Mouse (Mus musculus) heart, adult 9 months (tissue): ENCODE measurements at regions not wholly inside any gene's neighbourhood (a gene's known extent, or its start where the extent isn't known, plus 50 kb on each side); places are given as distances from the start of the nearest gene placed in this dataset.
A peak's percentile ranks its signal among the peaks of the same experiment; 100 is the strongest.

Experiments used
- DNase-seq, 2 experiments: peaks; one replicate each; pipeline ENCODE4 v3.0.0; 2022; ENCODE audit warnings: low spot score in 2 of 2

DNA sequence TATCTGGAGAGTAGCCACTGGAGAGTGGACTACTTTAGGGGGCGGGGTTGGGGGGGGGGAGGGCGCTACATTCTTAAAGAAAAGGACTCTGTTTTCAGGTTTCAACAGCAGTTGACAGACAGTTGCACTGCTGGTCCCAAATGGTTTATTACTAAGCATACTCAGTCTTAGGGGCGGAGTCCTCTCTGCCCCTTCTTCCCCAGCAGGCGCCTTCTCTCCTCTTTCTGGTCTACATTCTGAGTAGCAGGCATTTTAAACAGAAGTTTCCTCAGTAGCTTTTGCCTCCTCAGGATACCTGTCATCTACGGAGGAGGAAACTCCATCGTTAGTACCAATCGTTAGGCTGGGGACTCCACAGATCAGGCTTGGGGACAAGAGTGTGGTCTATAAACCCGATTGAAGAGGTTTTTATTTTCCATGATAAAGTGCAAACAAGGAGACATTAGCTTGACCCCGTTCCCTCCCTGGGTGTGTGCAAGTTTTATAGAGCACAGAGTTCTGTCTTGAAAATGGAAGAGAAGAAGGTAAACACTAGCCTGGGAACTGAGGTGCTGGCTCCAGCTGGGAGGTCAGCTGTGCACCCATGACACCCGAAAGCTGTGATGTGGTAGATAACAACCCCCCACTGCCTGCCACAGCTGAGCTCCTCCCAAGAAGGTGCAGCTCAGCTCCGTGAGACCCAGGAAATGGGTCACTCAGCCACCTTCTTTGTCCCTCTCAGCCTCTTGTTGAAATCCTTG is 107.8 kb downstream of the Btg1 start:
- no peak for DNase-seq

DNA sequence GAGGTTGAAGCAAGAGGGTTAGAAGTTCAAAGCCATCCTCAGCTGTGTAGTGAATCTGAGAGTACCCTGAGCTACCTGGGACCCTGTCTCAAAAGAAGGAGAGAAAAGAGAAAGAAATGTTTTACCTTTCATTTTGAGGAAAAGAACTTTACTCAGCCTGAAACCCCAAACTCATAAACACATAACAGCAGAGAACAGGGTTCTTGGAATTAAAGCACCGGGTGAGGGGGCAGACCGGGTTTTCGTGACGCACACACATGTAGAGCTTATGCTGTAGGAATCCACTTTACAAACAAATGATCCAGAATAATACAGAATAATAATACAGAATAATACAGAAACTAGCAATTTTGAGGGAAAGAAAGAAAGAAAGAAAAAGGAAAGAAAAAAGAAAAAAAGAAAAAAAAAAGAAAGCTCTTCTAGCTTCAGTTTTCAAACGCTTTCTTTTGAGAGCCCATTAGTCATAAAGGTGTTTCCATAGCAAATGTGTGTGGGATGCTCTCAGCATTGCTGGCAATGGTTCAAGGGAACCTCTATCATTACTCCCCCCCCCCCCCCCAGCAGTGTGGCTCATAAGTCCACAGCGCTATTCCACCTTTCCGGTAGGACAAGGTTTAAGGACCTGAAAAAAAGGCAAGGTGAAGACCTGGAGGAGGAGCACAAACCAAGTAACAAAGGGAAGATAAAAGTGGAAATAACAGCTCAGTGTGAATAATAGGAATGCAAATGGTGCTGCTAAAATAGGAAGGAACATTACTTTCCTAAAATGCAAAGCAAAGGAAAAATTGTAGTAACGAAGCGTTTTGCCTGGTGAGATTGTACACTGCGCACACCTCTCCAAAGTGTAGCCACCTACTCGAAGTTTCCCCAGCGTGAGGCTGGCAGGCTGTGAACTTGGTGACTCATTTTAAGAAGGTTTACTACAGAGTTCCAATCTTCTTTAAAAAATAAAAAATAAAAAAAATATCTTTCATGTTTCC is 110.3 kb downstream of the Btg1 start:
- DNase-seq, result no peak

DNA sequence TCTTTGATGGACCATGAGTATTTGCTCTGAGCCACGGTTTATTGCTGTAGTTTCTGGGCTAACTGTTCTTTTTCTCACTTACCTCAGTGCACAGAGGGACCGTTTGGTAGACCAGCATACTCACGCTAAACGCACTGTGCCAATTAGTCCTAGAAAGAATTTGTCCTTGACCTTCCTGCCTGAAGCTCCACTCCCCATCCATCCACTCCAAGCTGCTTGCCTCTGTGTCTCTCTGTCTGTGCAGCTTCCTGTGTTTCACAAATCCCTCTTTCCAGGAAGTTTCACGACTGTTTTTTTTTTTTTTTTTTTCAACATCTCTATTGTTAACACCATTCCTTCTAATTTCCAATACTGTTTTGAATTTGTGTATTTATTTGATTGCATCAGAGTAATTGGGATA is 116.8 kb downstream of the Btg1 start:
- no peak for DNase-seq

DNA sequence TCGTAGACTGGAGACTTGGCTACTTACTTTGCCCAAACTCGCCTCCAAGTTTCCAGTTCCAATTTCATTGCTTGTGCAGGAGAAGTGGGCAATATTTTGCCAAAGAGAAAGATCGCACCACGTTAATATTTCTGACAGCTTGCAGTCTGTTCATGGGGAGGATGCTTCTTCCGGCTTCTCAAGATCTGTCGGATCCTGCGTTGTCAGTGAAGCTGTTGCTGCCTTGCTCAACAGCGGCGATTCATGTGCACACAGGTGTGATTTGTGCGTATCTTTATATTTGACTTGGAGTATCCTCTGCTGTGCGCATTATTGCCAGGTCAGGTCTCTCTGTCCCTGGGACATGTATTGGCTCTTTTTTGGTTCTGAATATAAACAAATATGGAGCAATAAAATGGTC is 118.3 kb downstream of the Btg1 start:
- no peak for DNase-seq

DNA sequence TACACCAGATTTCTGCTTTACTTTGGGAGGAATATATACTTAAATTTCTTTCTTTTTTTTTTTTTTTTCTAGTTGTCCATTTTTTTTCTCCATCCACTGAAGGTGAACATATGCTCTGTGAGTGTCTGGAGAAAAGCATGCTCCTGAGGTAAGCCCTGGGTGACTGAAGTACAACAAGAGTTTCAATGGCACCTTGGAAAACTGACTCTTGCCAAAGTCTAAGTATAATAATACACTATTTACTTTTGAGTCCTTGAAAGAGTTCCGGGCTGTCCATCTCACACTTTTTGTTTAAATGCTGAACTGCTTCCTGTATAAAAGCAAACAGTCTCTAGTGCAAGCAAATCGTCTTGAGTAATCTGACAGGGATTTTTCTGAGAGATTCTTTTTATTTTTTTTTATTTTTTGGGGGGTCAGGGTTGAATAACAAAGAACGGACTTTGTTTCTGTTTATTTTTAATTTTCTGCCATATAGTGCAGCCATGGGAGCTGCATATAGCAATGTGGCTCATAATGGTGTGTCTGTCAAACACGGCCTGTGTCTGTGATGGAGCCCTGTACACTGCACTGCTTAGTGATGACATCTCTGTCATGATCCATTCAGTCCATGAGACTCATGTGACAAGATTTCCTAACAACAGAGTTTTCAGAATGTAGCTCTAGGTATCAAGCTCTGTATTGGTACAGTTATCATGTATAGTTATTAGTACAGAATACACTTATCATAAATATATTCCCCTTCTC is 119.3 kb downstream of the Btg1 start:
- no peak for DNase-seq

DNA sequence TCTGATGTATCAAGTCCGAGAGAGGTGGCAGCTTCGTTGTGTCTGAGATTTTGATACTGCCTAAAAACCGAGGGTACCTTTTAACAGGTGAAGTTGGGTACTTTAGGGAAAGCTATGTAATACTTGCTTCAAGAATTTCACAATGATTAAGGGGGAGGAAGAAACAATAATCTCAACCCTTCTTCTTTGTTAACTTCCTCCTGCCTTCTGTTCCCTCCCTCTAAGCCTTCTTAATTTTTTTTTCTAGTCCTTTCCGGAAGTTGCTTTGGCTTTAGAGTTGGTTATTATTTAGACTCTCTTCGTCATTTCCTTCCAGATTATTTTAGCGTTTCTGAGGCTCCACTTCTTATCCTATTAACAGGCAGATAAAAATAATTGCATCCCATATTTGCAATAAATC is 121.2 kb downstream of the Btg1 start:
- no peak for DNase-seq

DNA sequence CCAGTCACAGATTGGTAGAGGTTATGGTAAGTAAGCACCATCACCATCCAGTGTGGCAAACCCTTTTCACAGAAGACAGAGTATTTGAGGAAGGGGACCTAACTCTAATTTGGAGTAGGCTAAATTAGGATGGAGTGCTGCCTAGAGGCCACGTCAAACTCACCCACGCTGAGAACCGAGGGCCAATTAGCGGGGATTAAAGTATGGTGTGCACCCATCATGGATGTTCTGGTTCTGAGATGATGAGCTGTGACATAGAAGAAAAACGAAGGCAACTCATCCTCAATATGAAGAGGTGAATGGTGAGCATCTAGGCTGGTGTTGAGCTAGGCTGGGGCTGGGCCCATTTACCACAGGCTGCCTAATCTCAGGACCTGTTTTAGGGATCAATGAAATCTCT is 121.8 kb downstream of the Btg1 start:
- DNase-seq, result no peak

DNA sequence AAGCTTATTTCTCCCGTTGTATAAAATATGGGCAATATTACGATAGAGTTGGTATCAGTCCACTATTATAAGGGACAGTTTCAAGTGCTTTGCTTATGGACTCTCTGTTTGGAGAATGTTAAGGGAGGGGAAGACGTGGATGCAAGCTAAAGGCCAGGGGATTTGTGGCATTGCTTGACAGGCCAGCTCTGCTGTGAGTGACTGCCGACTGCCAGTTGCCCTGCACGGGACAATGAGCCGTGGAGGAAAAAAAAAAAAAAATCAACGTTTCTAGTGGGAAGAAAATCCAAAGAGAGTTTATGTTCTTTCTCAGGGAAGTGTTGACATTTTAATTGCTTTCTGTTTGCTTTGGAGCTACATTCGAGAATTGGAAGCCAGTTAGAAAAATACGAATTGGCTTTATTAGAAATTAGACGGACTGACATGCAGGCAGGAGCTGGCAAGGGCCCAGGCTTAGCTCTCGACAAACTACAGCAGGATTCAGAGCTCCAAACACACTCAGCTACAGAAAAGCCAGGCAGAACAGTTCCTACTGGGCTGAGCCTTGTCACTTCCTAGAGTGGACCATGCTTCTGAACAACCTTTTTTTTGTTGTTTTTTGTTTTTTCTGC is 127.5 kb downstream of the Btg1 start:
- DNase-seq, result peak; percentile 63 to 71

DNA sequence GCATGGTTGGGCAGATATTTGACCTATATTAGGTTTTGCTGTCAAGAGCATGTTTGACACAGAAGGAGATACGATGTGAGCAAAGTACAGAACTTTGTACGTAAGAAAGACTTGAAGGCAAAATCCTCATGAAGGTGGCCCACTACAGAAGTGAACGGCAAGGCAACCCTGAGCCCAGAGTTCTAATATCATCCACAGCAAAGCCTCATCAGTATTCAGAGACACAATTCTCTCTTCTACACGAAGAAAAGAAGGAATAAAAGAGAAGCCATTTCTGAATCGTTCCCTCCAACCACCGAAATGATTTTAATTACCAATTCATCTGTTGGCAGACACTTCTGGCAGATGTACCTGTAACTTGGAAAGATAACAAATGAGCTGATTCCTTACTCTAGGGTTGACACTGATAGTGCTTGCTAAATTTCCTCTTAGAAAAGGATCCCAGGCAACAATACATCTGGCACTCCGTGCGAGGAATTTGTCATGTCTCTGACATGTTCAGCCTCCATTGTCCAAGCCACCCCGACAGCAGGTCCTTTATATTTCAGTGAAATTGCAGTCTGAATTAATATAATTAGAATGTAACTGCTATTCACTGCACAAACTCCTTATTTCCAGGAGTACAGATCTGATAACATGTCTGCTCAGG is 130.3 kb downstream of the Btg1 start:
- no peak for DNase-seq

DNA sequence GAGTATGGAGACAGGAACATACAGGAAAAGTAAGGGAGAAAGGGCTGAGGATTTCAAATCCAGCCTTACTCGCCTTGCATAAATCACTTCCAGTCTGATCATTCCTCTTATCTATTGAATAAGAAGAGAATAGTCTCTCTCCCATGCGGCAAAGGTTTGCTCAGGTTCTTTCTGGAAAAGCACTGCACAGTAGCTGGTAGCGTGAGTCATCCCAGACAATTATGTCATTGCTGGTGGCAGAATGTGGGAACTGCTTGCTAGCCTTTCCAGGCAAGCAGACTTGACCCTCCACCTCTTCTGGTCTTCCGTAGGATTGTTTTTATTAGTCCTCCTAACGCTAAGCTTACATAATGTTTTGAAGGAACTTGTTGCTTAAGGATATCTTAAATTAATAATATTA is 134.1 kb downstream of the Btg1 start:
- peak; percentile 27 to 31 for DNase-seq

DNA sequence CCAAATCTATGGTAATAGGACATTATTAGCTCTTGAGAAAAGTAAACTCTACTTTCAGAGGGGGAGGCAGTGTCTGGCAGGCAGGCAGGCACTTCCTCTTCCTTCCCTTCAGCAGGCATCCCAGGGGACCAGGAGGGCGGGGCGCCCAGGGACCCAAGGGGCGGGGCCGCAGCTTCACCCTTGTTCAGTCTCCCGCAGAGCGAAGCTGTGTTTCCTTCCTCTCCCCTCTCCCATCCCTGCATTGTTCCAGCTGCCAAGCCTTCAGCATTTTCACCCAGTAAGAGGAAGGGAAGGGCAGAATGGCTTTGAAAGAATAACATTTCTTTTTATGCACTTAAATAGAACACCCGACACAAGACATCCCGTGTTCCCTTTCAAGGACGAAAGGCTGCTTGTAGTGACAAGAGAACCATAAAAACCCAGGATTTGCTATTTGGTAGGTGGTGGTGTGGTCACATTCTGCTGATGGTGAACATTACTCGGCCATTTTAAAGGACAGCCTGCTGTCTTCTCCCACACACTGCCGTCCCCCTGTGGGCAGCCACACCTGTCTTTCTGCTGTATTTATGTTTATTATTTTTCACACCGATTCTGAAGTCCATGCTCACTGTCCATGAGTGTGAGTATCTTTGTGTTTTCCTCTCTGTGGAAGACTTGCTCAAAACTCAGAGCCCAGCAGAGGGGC is 134.9 kb downstream of the Btg1 start:
- DNase-seq, result peak; percentile 94 to 95

DNA sequence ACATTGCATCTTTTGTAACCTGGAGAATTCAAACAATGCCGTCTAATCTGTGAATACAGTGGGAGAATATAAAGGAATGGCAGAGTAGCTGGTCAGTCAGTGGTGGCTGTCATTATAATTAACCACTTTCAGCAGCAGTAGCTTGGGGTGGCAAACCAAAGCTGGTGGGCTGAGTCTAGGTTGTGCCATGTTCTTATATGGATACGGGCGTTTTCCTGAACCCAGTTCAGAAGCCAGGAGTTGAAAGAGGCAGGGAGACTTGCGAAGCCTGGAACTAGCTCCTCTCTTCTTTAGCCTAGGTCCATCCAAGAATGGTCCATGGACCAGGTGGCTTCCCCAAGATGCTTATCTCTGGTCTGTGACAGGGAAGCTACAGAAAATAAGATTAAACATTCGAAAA is 135.7 kb downstream of the Btg1 start:
- DNase-seq, result no peak

DNA sequence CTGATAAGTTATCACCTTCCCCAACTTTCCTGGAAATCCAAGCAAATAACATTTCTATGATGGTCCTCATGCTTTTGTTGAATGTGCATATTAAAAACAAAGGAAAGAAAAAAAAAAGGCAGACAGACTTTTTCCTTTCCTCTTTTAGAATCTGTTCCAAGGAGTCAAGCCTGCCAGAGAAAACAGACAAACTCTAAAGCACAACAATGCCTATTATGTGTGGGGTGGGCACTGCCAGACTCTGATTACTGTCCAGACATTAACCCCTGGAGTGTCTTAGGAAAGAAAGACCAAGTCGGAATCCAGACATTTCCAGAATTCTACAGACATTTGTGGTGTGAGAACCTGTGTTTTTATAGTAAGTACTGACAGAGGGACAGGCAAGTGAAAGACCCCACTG is 136.7 kb downstream of the Btg1 start:
- DNase-seq, result peak in 1 of 2 experiments; percentile 11

DNA sequence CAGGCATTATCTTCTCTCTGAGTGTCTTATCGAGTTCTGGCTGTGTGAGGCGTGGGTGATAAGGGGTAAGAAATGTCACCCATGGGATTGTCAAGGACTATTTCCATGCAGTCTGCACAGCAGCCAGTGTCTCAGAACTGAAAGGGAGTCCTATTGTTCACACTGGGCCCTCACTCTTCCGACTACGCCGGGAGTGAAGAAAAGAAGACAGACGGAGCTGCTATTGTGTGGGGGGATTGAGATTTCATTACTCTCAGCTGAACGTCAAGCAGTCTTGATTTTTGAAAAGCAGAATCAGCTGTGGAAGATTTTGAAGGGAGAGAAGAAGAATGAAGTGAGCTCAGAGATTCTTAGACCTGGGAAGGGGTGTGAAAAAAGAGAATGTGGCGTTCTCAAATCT is 138.9 kb downstream of the Btg1 start:
- no peak for DNase-seq

DNA sequence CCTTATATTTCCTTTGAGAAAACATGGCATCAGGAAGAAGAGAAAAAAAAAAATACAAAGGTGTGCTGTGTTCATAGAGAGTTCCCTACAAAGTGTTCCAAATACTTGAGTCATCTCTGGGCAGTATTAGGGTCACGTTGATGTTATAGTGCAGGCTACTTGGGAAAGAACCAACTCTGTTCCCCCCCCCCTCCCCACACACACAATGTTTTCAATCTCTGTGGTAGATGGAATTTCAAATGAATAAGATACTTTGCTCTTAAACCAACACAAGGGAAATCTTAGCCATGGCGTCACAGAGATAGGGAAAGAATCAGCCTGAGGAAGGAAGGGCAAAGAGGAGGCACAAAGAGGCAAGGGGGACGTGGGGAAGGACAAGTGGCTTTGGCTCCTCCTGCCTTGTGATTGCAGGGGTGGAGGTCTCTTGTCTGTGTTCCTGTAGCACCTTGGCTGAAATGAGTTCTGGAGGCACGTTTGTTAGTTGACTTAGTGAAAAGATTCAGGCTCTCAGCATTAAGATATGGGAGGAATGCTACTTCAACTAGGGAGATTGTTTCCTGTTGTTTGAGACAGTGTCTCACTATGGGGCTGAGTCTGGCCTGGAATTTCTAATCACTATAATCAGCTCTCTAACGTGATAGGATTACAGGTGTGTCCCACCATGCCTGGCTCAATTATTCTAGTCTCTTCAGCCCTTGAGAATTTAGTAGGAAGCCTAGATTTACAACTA is 139.7 kb downstream of the Btg1 start:
- DNase-seq, result no peak

DNA sequence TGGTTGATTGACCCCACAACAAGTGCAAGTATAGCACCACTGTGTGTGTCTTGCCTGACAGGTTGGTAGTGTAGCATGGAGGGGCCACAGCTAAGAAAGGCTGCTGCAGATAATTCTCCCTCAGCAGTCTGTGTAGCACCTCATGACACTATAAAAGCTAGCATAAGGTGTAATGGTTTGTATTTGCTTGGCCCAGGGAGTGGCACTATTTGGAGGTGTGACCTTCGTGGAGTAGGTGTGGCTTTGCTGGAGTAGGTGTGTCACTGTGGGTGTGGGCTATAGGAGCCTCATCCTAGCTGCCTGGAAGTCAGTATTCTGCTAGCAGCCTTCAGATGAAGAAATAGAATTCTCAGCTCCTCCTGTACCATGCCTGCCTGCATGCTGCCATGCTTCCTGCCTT is 140.5 kb downstream of the Btg1 start:
- DNase-seq, result no peak

DNA sequence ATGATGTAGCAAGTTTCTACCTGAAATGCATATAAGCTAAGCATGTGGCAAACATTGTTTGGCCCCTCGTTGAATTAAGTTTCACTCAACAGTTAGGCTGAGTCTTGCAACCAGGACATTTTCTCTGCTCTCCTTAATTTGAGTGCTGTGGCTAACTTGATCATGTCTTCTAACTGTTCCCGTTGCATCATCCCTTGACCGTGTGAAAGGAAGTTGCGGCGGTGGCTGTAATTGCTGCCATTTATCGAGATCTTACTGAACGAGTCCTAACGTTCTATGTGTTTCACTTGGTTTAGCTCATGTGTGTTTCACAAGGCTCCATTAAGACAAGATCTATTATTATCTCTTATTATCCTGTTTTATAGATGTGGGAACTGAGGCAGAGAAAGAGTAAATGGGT is 144.8 kb downstream of the Btg1 start:
- DNase-seq, result no peak

DNA sequence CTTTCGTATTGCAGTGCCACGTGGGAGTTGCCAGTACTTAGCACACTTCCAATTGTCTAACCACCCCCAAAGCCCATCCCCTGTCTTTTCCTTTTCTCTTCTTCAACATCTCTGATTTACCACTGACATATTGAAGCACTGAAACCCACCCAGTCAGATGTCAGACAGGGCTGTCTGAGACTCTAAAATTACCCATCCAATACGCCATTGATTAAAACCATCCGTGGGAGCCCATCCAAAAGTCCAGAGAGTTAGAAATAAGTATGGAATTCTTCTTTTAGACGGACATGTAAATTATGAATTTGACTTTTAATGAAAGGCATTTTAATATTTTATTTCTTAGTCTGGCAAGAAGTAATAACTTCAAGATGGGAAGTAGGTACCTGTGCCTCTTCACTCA is 148.8 kb downstream of the Btg1 start:
- DNase-seq, result no peak

DNA sequence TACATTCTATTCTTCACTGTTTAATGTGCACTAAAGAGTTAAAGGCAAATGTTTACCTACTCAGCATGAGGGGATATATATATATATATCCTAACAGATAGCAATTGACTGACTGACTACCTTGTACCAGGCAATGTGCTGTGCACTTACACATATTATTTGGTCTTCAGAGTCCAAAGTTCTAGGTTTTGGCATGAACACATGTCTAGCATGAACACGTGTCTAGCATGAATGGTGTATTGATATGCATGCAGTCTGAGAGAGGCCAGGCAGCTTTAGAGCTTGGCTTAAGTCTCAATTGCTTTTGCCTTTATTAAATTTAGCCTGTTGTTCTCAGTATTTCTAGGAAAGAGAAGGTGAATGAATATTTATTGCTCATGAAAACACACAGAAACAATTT is 161.4 kb downstream of the Btg1 start:
- no peak for DNase-seq

DNA sequence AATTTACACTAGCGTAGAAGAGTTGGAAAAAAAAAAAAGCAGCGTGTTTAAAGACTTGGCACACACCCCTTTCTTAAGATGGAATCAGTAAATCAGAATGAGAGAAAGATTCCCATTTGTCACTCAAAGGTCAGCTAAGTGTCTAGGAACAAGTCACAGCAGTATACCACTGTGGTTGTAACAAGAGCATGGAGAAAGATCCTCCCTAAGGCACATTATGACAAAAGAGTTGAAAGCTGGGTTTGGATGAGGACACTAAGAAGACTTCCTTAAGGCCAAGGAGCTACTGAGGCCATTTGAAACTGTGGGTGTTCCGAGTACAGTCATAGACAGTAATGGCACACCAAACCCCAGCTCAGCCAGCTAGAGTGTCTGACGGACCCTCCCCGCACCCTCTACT is 167.2 kb downstream of the Btg1 start:
- DNase-seq, result no peak
